ENCODE assay signal across 10 mouse cellular contexts in the genomic region with DNA sequence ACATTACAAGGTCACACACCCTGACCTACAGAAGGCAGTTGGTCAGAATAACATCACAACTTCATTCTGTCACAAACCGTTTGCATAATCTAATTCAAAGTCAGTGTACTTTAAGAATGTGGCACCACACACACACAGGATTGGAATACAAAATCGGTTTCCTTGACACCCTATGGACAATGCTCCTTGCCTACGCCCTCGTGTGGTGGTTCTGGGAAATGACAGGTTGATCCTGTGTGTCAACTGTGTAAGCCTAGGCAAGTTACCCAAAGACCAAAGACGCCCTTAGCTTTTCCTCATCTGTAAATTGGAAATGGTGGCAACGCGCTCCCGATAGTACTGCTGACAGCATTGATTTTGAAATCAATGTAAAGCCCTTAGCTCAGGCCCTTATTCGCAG. TPM values are rescaled to one million over a fixed set of nuclear protein-coding genes. Genes with fewer than 3 reads are reported as not detected.
DNase-seq lines count a peak whose midpoint lies in the region; ATAC-seq and TF ChIP-seq lines count a peak whose summit lies in the region.
"Had no signal": no experiment of that assay in that cellular context is flagged by ENCODE, and none has a peak within 500 bp of the region (broad histone marks: within the 10 kb centered on the region; RNA-seq: fewer than 3 reads in every experiment).

No protein-coding gene starts in this region.

- H3K4me3 ChIP-seq in midbrain, postnatal 0 days (ENCODE audit: low read depth, low read length) = no peak overlapping the region

- peak; percentile 4 for DNase-seq in cerebellum, adult 11 months
- no peak for DNase-seq in cerebellum, adult 9-11 months
- DNase-seq in 416B (ENCODE audit: low read depth) = peak; percentile 35
- DNase-seq in cerebellum, postnatal 14 days = peak; percentile 69 to 77
- DNase-seq in left cerebral cortex, postnatal 25 days (ENCODE audit: low spot score in 2 of 2) = peak; percentile 38 to 48
- DNase-seq in midbrain, postnatal 0 days (ENCODE audit: low spot score) = peak; percentile 74
- DNase-seq in MN1 (ENCODE audit: low spot score) = no peak

- no peaks in the 10 kb centered on the region for H3K9me3 ChIP-seq in midbrain, postnatal 0 days (ENCODE audit: low read length)

- ATAC-seq in granulocyte monocyte progenitor cell, adult 5-6 weeks (replicated peaks; ENCODE audit: poor library complexity, severe bottlenecking) = peak; percentile 63; the same call in 1 of the 2 replicates
- ATAC-seq in midbrain, postnatal 0 days (ENCODE audit: low FRiP score) = no peak; the same call in 1 of the 2 replicates

- H3K27me3 ChIP-seq in midbrain, postnatal 0 days (ENCODE audit: insufficient read depth, low read length) = peaks cover 4% of the 10 kb centered on the region; the same call in 1 of the 2 replicates

- no peaks in the 10 kb centered on the region for H3K36me3 ChIP-seq in midbrain, postnatal 0 days (ENCODE audit: insufficient read depth, low read length)

- H3K9ac ChIP-seq in midbrain, postnatal 0 days (replicated peaks; ENCODE audit: low read length, poor library complexity, severe bottlenecking) = no peak overlapping the region

- no peak overlapping the region for H3K4me2 ChIP-seq in midbrain, postnatal 0 days (ENCODE audit: low read depth, low read length, poor library complexity, severe bottlenecking)

- intact Hi-C loops in left cerebral cortex, postnatal 25 days (cut with DNase I) = no loop called here

- peak; percentile 83 for TF ChIP-seq CTCF in midbrain, postnatal 0 days (IDR thresholded peaks at IDR 0.05)

- peaks cover 2% of the 10 kb centered on the region; the same call in 1 of the 2 replicates for H3K4me1 ChIP-seq in midbrain, postnatal 0 days (ENCODE audit: insufficient read depth, low read length)

- H3K27ac ChIP-seq in midbrain, postnatal 0 days (ENCODE audit: low read depth, low read length) = no peak overlapping the region

- 31% methylated on average over 9 of the region's 9 CpGs for WGBS in midbrain, postnatal 0 days

RNA-seq across cellular contexts. Expression of a gene that starts 45.0 kb away (rescaled TPM):
- total RNA-seq in granulocyte monocyte progenitor cell, adult 5-6 weeks (2014; fragmentation: Nextera tagmentation) = not detected in 2 replicates
- total RNA-seq in granulocyte monocyte progenitor cell, adult 5-6 weeks (2017) = not detected in 2 replicates
- not detected for total RNA-seq in left cerebral cortex, postnatal 25 days (2021)
- total RNA-seq in midbrain, postnatal 0 days (2014; rRNA removed) = 0.33 and 2.7 TPM in 2 replicates
- not detected in 2 replicates for polyA plus RNA-seq in midbrain, postnatal 0 days (2015; fragmentation: Nextera tagmentation; extraction: Ambion mirVana)
- total RNA-seq: heart, adult 18-20 months had no signal
- polyA plus RNA-seq: C2C12 had no signal

Comparison
In these comparisons a context has a peak if more than half of its experiments do, and no peak if none do; other contexts are left out.
1. DNase-seq: peak in cerebellum, adult 11 months (single experiment), 416B (single experiment), cerebellum, postnatal 14 days (2 of 2), left cerebral cortex, postnatal 25 days (2 of 2) and midbrain, postnatal 0 days (single experiment); none in cerebellum, adult 9-11 months (single experiment) and MN1 (single experiment).